Mouse (Mus musculus): ENCODE results near the gene Isca2. TPM values are rescaled to one million over a fixed set of nuclear protein-coding genes. Genes with fewer than 3 reads are reported as not detected.
A peak's percentile ranks its signal among the peaks of the same experiment; 100 is the strongest.

The Isca2 gene
- polyA plus RNA-seq, 1 experiment from 2014 or later = 139 TPM

GRCm38 (mm10) chr12:84814663-84815325 is 41.7 kb downstream of the Isca2 start:
- ATAC-seq (replicated peaks; ENCODE audit: low FRiP score) (no peak), DNase-seq (ENCODE audit: low spot score) (no peak)
- 80% methylated on average over 3 of the region's 3 CpGs for WGBS
- Histone ChIP-seq H3K9me3 (ENCODE audit: control insufficient read depth, low read length) (no peaks in the 10 kb centered on the region), H3K9ac (ENCODE audit: low read depth, low read length) (no peak overlapping the region), H3K27ac (ENCODE audit: low read depth, low read length) (no peak overlapping the region), H3K27me3 (replicated peaks; ENCODE audit: control insufficient read depth, insufficient read depth, low read length) (no peaks in the 10 kb centered on the region), H3K4me1 (replicated peaks; ENCODE audit: control insufficient read depth, insufficient read depth, low read length) (peaks cover 4% of the 10 kb centered on the region), H3K36me3 (ENCODE audit: control insufficient read depth, insufficient read depth, low read length) (no peaks in the 10 kb centered on the region), H3K4me3 (ENCODE audit: low read depth, low read length) (no peak overlapping the region), H3K4me2 (no peak overlapping the region)

DNA sequence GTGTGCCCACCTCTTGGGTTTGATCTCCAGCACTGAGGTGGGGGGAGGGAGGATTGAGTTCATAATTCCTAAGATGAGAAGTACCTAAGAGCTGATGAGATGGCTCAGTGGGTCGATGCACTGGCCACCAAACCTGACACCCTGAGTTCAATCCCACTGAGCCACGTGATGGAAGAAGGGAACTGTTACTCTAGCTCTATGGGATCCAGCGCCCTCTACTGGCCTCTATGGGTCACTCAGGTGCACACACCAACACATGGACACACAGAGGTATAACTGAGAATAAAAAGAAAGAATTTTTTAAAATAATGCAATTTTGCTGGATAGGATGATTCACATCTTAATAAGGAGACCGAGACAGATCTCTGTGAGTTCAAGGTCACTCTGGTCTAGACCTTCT is 45.4 kb downstream of the Isca2 start:
- Histone ChIP-seq H3K4me2 (no peak overlapping the region), H3K27me3 (replicated peaks; ENCODE audit: control insufficient read depth, insufficient read depth, low read length) (no peaks in the 10 kb centered on the region)
- WGBS = 61% methylated on average over 4 of the region's 4 CpGs

DNA sequence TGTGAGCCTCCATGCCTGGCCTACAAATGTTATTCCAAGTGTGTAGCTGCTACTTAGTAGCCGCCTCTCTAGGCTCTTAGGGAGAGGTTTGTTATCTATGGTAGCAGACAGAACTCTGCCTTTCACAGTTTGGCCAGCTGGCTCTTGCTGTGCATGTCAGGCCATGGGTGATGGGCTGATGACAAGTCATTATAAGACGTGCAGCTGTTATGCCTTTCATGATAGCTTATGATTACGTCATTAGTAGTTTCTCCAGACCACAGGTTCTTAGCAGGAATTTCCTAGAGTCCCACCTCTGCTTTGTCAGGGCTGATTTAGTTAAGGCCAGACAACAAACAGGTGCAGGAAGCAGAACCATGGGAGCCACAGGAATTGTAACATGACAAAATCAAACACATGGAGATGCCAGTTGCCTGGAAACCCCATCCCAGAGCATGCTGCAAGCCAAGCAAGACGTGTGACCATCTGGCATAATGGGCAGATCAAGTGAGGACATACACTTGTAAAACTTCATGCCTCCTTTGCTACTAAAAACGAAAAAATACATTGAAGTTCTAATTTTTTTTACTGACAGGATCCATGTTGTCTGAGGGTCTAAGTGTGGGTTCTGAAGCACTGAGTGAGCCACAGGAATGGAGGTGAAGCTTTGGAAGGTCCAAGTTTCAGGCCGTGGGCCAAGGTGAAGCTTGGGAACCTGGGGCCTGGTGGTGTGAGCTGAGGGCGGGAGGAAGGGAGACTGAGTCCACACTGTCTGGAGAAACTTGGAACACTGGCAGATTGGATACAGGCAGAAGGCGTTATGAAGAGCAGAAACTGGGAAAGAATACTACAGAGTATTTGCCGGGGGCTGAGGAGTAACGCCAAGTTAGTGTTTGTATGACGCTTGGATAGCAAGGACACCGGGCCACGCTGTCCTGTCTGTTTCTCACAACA is 46.5 kb downstream of the Isca2 start:
- ATAC-seq (replicated peaks; ENCODE audit: low FRiP score) = peak; percentile 98
- H3K4me3 ChIP-seq (ENCODE audit: low read depth, low read length) = no peak overlapping the region
- H3K9ac ChIP-seq (ENCODE audit: low read depth, low read length) = peak overlapping the region; percentile 35; the same call in 1 of the 2 replicates
- peak overlapping the region; percentile 67 for H3K27ac ChIP-seq (ENCODE audit: low read depth, low read length)
- H3K4me2 ChIP-seq = 0 out of 2 replicates have a peak overlapping the region, but pooled peaks have one; percentile 5
- peaks cover 7% of the 10 kb centered on the region for H3K4me1 ChIP-seq (replicated peaks; ENCODE audit: control insufficient read depth, insufficient read depth, low read length)
- H3K36me3 ChIP-seq (ENCODE audit: control insufficient read depth, insufficient read depth, low read length) = no peaks in the 10 kb centered on the region
- WGBS = 75% methylated on average over 13 of the region's 13 CpGs
- H3K9me3 ChIP-seq (ENCODE audit: control insufficient read depth, low read length) = no peaks in the 10 kb centered on the region
- DNase-seq (ENCODE audit: low spot score) = no peak
- no peaks in the 10 kb centered on the region for H3K27me3 ChIP-seq (replicated peaks; ENCODE audit: control insufficient read depth, insufficient read depth, low read length)

More for the DNA sequence above, 45.4 kb downstream of the Isca2 start:
- DNase-seq (ENCODE audit: low spot score) (no peak), ATAC-seq (replicated peaks; ENCODE audit: low FRiP score) (no peak)
- no peaks in the 10 kb centered on the region for H3K9me3 ChIP-seq (ENCODE audit: control insufficient read depth, low read length)
- H3K4me1 ChIP-seq (replicated peaks; ENCODE audit: control insufficient read depth, insufficient read depth, low read length) = peaks cover 7% of the 10 kb centered on the region
- H3K27ac ChIP-seq (ENCODE audit: low read depth, low read length) = peak overlapping the region; percentile 40; the same call in 1 of the 2 replicates
- H3K9ac ChIP-seq (ENCODE audit: low read depth, low read length) = no peak overlapping the region
- H3K36me3 ChIP-seq (ENCODE audit: control insufficient read depth, insufficient read depth, low read length) = no peaks in the 10 kb centered on the region
- H3K4me3 ChIP-seq (ENCODE audit: low read depth, low read length) = no peak overlapping the region

DNA sequence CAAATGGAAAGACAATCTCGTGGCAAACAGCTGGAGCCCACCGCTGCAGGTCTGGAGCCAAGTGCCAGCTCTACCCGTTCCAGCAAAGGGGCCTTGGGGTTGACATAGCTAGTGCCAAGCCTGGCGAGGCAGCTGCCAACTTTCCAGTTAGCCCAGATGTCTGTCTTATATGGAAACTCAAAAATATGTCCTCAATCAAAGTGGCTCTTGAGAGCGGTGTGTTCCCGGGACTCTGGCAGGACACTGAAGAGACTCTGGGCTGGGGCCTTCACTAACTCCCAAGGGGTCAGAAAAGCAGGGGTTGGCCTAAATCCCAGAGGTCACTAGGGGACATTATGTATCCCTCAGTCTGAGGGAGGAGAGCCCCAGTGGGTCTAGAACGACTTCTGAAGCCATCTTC is 50.5 kb downstream of the Isca2 start:
- no peaks in the 10 kb centered on the region for H3K27me3 ChIP-seq (replicated peaks; ENCODE audit: control insufficient read depth, insufficient read depth, low read length)
- no peaks in the 10 kb centered on the region for H3K36me3 ChIP-seq (ENCODE audit: control insufficient read depth, insufficient read depth, low read length)
- peaks cover 7% of the 10 kb centered on the region for H3K4me1 ChIP-seq (replicated peaks; ENCODE audit: control insufficient read depth, insufficient read depth, low read length)
- no peak overlapping the region for H3K4me3 ChIP-seq (ENCODE audit: low read depth, low read length)
- no peaks in the 10 kb centered on the region for H3K9me3 ChIP-seq (ENCODE audit: control insufficient read depth, low read length)
- no peak overlapping the region for H3K9ac ChIP-seq (ENCODE audit: low read depth, low read length)
- ATAC-seq (replicated peaks; ENCODE audit: low FRiP score) (no peak), DNase-seq (ENCODE audit: low spot score) (no peak)
- 75% methylated on average over 7 of the region's 7 CpGs for WGBS
- H3K4me2 ChIP-seq = no peak overlapping the region
- no peak overlapping the region for H3K27ac ChIP-seq (ENCODE audit: low read depth, low read length)

- WGBS = 76% methylated on average over 5 of the region's 5 CpGs
- DNase-seq (ENCODE audit: low spot score) = no peak
- Histone ChIP-seq H3K4me1 (replicated peaks; ENCODE audit: control insufficient read depth, insufficient read depth, low read length) (peaks cover 7% of the 10 kb centered on the region; the same call in 1 of the 2 replicates), H3K4me3 (ENCODE audit: low read depth, low read length) (no peak overlapping the region), H3K36me3 (ENCODE audit: control insufficient read depth, insufficient read depth, low read length) (no peaks in the 10 kb centered on the region), H3K4me2 (no peak overlapping the region), H3K27me3 (replicated peaks; ENCODE audit: control insufficient read depth, insufficient read depth, low read length) (no peaks in the 10 kb centered on the region), H3K9me3 (ENCODE audit: control insufficient read depth, low read length) (no peaks in the 10 kb centered on the region), H3K9ac (ENCODE audit: low read depth, low read length) (no peak overlapping the region), H3K27ac (ENCODE audit: low read depth, low read length) (no peak overlapping the region)
- no peak for ATAC-seq (replicated peaks; ENCODE audit: low FRiP score)
These were observed 51.2 kb downstream of the Isca2 start for GRCm38 (mm10) chr12:84824203-84824602.

Other genes with a start within 250 kb of the Isca2 start
- gene Vsx2, start 203.5 kb upstream of the Isca2 start, polyA plus RNA-seq (2014; fragmentation: Nextera tagmentation; extraction: Ambion mirVana) = not detected in 2 replicates
- gene Abcd4, start 155.8 kb upstream of the Isca2 start, polyA plus RNA-seq (2014; fragmentation: Nextera tagmentation; extraction: Ambion mirVana) = 8.2 and 9.5 TPM in 2 replicates
- gene Vrtn, start 132.2 kb upstream of the Isca2 start, polyA plus RNA-seq (2014; fragmentation: Nextera tagmentation; extraction: Ambion mirVana) = not detected in 2 replicates
- 0.08 and 0.12 TPM in 2 replicates for gene Syndig1l, start 74.4 kb upstream of the Isca2 start, polyA plus RNA-seq (2014; fragmentation: Nextera tagmentation; extraction: Ambion mirVana)
- 40.3 and 41.7 TPM in 2 replicates for gene Npc2, start 99 bp upstream of the Isca2 start, polyA plus RNA-seq (2014; fragmentation: Nextera tagmentation; extraction: Ambion mirVana)
- gene Ltbp2, start 103.3 kb downstream of the Isca2 start, polyA plus RNA-seq (2014; fragmentation: Nextera tagmentation; extraction: Ambion mirVana) = 0.16 and 0.29 TPM in 2 replicates
- gene Fcf1, start 197.6 kb downstream of the Isca2 start, polyA plus RNA-seq (2014; fragmentation: Nextera tagmentation; extraction: Ambion mirVana) = 205 and 215 TPM in 2 replicates
- gene Arel1, start 197.6 kb downstream of the Isca2 start, polyA plus RNA-seq (2014; fragmentation: Nextera tagmentation; extraction: Ambion mirVana) = 19.6 and 22.9 TPM in 2 replicates
- 25.5 and 30.7 TPM in 2 replicates for gene Ylpm1, start 223.1 kb downstream of the Isca2 start, polyA plus RNA-seq (2014; fragmentation: Nextera tagmentation; extraction: Ambion mirVana)

Measured in liver, embryonic 11.5 days (tissue).